In the genomic region with DNA sequence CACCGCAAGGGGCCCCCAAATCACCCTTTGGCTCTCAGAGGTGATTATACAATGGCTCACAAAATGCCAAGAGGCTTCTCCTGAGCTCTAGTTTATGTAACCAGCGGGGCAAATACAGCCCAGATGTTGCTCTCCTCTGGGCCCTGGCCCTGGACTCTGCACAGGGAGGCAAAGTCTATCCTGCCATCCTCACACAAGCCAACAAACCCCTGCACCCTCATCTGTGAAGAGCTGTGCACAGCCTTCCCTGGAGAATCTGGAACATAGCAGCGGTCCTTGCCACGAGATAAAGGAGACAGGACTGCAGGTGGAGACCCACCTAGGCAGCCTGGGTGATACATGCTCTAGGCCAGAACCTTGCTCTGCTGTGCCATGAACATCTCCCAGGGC, we compare ENCODE assay signal across 8 mouse cellular contexts. TPM values are rescaled to one million over a fixed set of nuclear protein-coding genes. Genes with fewer than 3 reads are reported as not detected.
A peak's percentile ranks its signal among the peaks of the same experiment; 100 is the strongest.
DNase-seq lines count a peak whose midpoint lies in the region; ATAC-seq and TF ChIP-seq lines count a peak whose summit lies in the region.

No protein-coding gene starts in this region.

- H3K27me3 ChIP-seq in forebrain, embryonic 12.5 days: 0 out of 2 replicates have a peak, but pooled peaks cover 10% of the 10 kb centered on the region
- no peaks in the 10 kb centered on the region for H3K27me3 ChIP-seq in forebrain, embryonic 16.5 days (replicated peaks; ENCODE audit: control insufficient read depth, insufficient read depth, low read length)
- no peaks in the 10 kb centered on the region for H3K27me3 ChIP-seq in embryonic facial prominence, embryonic 14.5 days (replicated peaks; ENCODE audit: control insufficient read depth, insufficient read depth, low read length)
- H3K27me3 ChIP-seq in kidney, embryonic 14.5 days (ENCODE audit: control insufficient read depth, insufficient read depth, low read length): no peaks in the 10 kb centered on the region
- H3K27me3 ChIP-seq in liver, embryonic 13.5 days: peaks cover 34% of the 10 kb centered on the region
- H3K27me3 ChIP-seq in cerebellum, adult 2 months (ENCODE audit: control insufficient read depth, insufficient read depth, low read length): no peaks in the 10 kb centered on the region

- peak overlapping the region; percentile 43; the same call in 1 of the 2 replicates for H3K27ac ChIP-seq in forebrain, embryonic 12.5 days
- no peak overlapping the region for H3K27ac ChIP-seq in forebrain, embryonic 16.5 days (ENCODE audit: low read length)
- H3K27ac ChIP-seq in embryonic facial prominence, embryonic 14.5 days (replicated peaks; ENCODE audit: low read depth, low read length): peak overlapping the region; percentile 74
- no peak overlapping the region for H3K27ac ChIP-seq in kidney, embryonic 14.5 days (ENCODE audit: low read depth, low read length)
- H3K27ac ChIP-seq in liver, embryonic 13.5 days: no peak overlapping the region
- H3K27ac ChIP-seq in cerebellum, adult 2 months (ENCODE audit: insufficient read depth, low read length): no peak overlapping the region

- peak overlapping the region; percentile 11; the same call in 1 of the 2 replicates for H3K4me2 ChIP-seq in forebrain, embryonic 12.5 days
- no peak overlapping the region for H3K4me2 ChIP-seq in forebrain, embryonic 16.5 days (ENCODE audit: low read length)
- 0 out of 2 replicates have a peak overlapping the region, but pooled peaks have one; percentile 5 for H3K4me2 ChIP-seq in embryonic facial prominence, embryonic 14.5 days (ENCODE audit: low read depth, low read length)
- no peak overlapping the region for H3K4me2 ChIP-seq in kidney, embryonic 14.5 days (replicated peaks; ENCODE audit: low read depth, low read length)
- H3K4me2 ChIP-seq in liver, embryonic 13.5 days: no peak overlapping the region

- H3K4me1 ChIP-seq in forebrain, embryonic 12.5 days: peaks cover 62% of the 10 kb centered on the region
- H3K4me1 ChIP-seq in forebrain, embryonic 16.5 days (replicated peaks; ENCODE audit: control insufficient read depth, insufficient read depth, low read length): peaks cover 41% of the 10 kb centered on the region
- H3K4me1 ChIP-seq in embryonic facial prominence, embryonic 14.5 days (ENCODE audit: control insufficient read depth, insufficient read depth, low read length): peaks cover 48% of the 10 kb centered on the region
- peaks cover 41% of the 10 kb centered on the region for H3K4me1 ChIP-seq in kidney, embryonic 14.5 days (ENCODE audit: control insufficient read depth, insufficient read depth, low read length)
- peaks cover 26% of the 10 kb centered on the region for H3K4me1 ChIP-seq in liver, embryonic 13.5 days (replicated peaks)
- H3K4me1 ChIP-seq in cerebellum, adult 2 months (ENCODE audit: control insufficient read depth, insufficient read depth, low read length): no peaks in the 10 kb centered on the region

- H3K9ac ChIP-seq in forebrain, embryonic 12.5 days: peak overlapping the region; percentile 34; the same call in 1 of the 2 replicates
- H3K9ac ChIP-seq in forebrain, embryonic 16.5 days (replicated peaks; ENCODE audit: low read depth, low read length): no peak overlapping the region
- no peak overlapping the region for H3K9ac ChIP-seq in embryonic facial prominence, embryonic 14.5 days (ENCODE audit: low read depth, low read length)
- H3K9ac ChIP-seq in kidney, embryonic 14.5 days (ENCODE audit: low read depth, low read length): no peak overlapping the region
- H3K9ac ChIP-seq in liver, embryonic 13.5 days: no peak overlapping the region

- no peak for TF ChIP-seq POLR2A in cerebellum, adult 2 months (IDR thresholded peaks at IDR 0.05; ENCODE audit: borderline replicate concordance, insufficient read depth, low read length)

- 34% methylated on average over 4 of the region's 4 CpGs for WGBS in forebrain, embryonic 12.5 days
- 32% methylated on average over 4 of the region's 4 CpGs for WGBS in forebrain, embryonic 16.5 days
- WGBS in embryonic facial prominence, embryonic 14.5 days: 45% methylated on average over 4 of the region's 4 CpGs
- WGBS in kidney, embryonic 14.5 days: 39% methylated on average over 4 of the region's 4 CpGs
- 53% methylated on average over 4 of the region's 4 CpGs for WGBS in liver, embryonic 13.5 days (ENCODE audit: insufficient replicate concordance)
- WGBS in cerebellum, adult 2 months: 85% methylated on average over 4 of the region's 4 CpGs

- H3K36me3 ChIP-seq in forebrain, embryonic 12.5 days (replicated peaks): peaks cover 26% of the 10 kb centered on the region
- peaks cover 12% of the 10 kb centered on the region; the same call in 1 of the 2 replicates for H3K36me3 ChIP-seq in forebrain, embryonic 16.5 days (ENCODE audit: control insufficient read depth, insufficient read depth)
- peaks cover 25% of the 10 kb centered on the region for H3K36me3 ChIP-seq in embryonic facial prominence, embryonic 14.5 days (ENCODE audit: control insufficient read depth, insufficient read depth, low read length)
- H3K36me3 ChIP-seq in kidney, embryonic 14.5 days (ENCODE audit: control insufficient read depth, insufficient read depth, low read length): peaks cover 21% of the 10 kb centered on the region
- peaks cover 10% of the 10 kb centered on the region for H3K36me3 ChIP-seq in liver, embryonic 13.5 days

- no peak for DNase-seq in embryonic facial prominence, embryonic 14.5 days (ENCODE audit: low spot score)
- DNase-seq in liver, embryonic 13.5 days: no peak
- no peak for DNase-seq in cerebellum, adult 2 months
- no peak for DNase-seq in right cerebral cortex, adult 18-20 months
- DNase-seq in urinary bladder, postnatal 36 days (ENCODE audit: low spot score in 2 of 2): no peak

- no peak for TF ChIP-seq CTCF in cerebellum, adult 2 months (IDR thresholded peaks at IDR 0.05; ENCODE audit: borderline replicate concordance, insufficient read depth, low read depth, low read length)

- no peak overlapping the region for H3K4me3 ChIP-seq in forebrain, embryonic 12.5 days (replicated peaks)
- H3K4me3 ChIP-seq in forebrain, embryonic 16.5 days (replicated peaks; ENCODE audit: low read length): no peak overlapping the region
- no peak overlapping the region for H3K4me3 ChIP-seq in embryonic facial prominence, embryonic 14.5 days (ENCODE audit: low read depth, low read length)
- no peak overlapping the region for H3K4me3 ChIP-seq in kidney, embryonic 14.5 days (ENCODE audit: low read length)
- H3K4me3 ChIP-seq in liver, embryonic 13.5 days (replicated peaks): no peak overlapping the region
- H3K4me3 ChIP-seq in cerebellum, adult 2 months (replicated peaks; ENCODE audit: insufficient read depth, low read depth, low read length): no peak overlapping the region

- no peak for ATAC-seq in forebrain, embryonic 12.5 days (ENCODE audit: low FRiP score)
- ATAC-seq in forebrain, embryonic 16.5 days: no peak
- no peak for ATAC-seq in embryonic facial prominence, embryonic 14.5 days (ENCODE audit: low read depth)
- peak; percentile 3; the same call in 1 of the 2 replicates for ATAC-seq in kidney, embryonic 14.5 days (ENCODE audit: low FRiP score, low TSS enrichment)
- ATAC-seq in liver, embryonic 13.5 days (ENCODE audit: low read depth): peak; percentile 53

- no peaks in the 10 kb centered on the region for H3K9me3 ChIP-seq in forebrain, embryonic 12.5 days
- no peaks in the 10 kb centered on the region for H3K9me3 ChIP-seq in forebrain, embryonic 16.5 days (ENCODE audit: control insufficient read depth, low read length)
- H3K9me3 ChIP-seq in embryonic facial prominence, embryonic 14.5 days (ENCODE audit: control insufficient read depth, low read length): no peaks in the 10 kb centered on the region
- H3K9me3 ChIP-seq in kidney, embryonic 14.5 days (ENCODE audit: control insufficient read depth, low read length): no peaks in the 10 kb centered on the region
- H3K9me3 ChIP-seq in liver, embryonic 13.5 days (replicated peaks): no peaks in the 10 kb centered on the region

RNA-seq across cellular contexts. Expression of a gene that starts 6.2 kb away (rescaled TPM):
- polyA plus RNA-seq in forebrain, embryonic 12.5 days (2016; fragmentation: Nextera tagmentation; extraction: Ambion mirVana): 6.5 and 7.7 TPM in 2 replicates
- polyA plus RNA-seq in forebrain, embryonic 16.5 days (2015; fragmentation: Nextera tagmentation; extraction: Ambion mirVana): 7.9 and 8.0 TPM in 2 replicates
- polyA plus RNA-seq in embryonic facial prominence, embryonic 14.5 days (2014; fragmentation: Nextera tagmentation; extraction: Ambion mirVana): 23.6 and 24.7 TPM in 2 replicates
- polyA plus RNA-seq in kidney, embryonic 14.5 days (2014; fragmentation: Nextera tagmentation; extraction: Ambion mirVana): 12.6 and 12.7 TPM in 2 replicates
- 1.1 and 1.8 TPM in 2 replicates for polyA plus RNA-seq in liver, embryonic 13.5 days (2015; fragmentation: Nextera tagmentation; extraction: Ambion mirVana)
- 1.7 and 1.9 TPM in 2 replicates for polyA plus RNA-seq in cerebellum, adult 2 months (2012; rRNA removed)

RNA-seq across cellular contexts. Expression of a gene that starts 33.9 kb away (rescaled TPM):
- 10.6 and 11.7 TPM in 2 replicates for polyA plus RNA-seq in forebrain, embryonic 12.5 days (2016; fragmentation: Nextera tagmentation; extraction: Ambion mirVana)
- polyA plus RNA-seq in forebrain, embryonic 16.5 days (2015; fragmentation: Nextera tagmentation; extraction: Ambion mirVana): 8.5 and 9.1 TPM in 2 replicates
- 31.8 and 34.3 TPM in 2 replicates for polyA plus RNA-seq in embryonic facial prominence, embryonic 14.5 days (2014; fragmentation: Nextera tagmentation; extraction: Ambion mirVana)
- 25.6 and 27.4 TPM in 2 replicates for polyA plus RNA-seq in kidney, embryonic 14.5 days (2014; fragmentation: Nextera tagmentation; extraction: Ambion mirVana)
- 24.4 and 28.9 TPM in 2 replicates for polyA plus RNA-seq in liver, embryonic 13.5 days (2015; fragmentation: Nextera tagmentation; extraction: Ambion mirVana)
- 11.5 and 11.8 TPM in 2 replicates for polyA plus RNA-seq in cerebellum, adult 2 months (2012; rRNA removed)

Comparison
In these comparisons a context has a peak if more than half of its experiments do, and no peak if none do; other contexts are left out.
1. H3K27ac ChIP-seq: peak in forebrain, embryonic 12.5 days (single experiment) and embryonic facial prominence, embryonic 14.5 days (single experiment); none in forebrain, embryonic 16.5 days (single experiment), kidney, embryonic 14.5 days (single experiment), liver, embryonic 13.5 days (single experiment) and cerebellum, adult 2 months (single experiment).
2. H3K4me2 ChIP-seq: peak in forebrain, embryonic 12.5 days (single experiment) and embryonic facial prominence, embryonic 14.5 days (single experiment); none in forebrain, embryonic 16.5 days (single experiment), kidney, embryonic 14.5 days (single experiment) and liver, embryonic 13.5 days (single experiment).
3. ATAC-seq: peak in kidney, embryonic 14.5 days (single experiment) and liver, embryonic 13.5 days (single experiment); none in forebrain, embryonic 12.5 days (single experiment), forebrain, embryonic 16.5 days (single experiment) and embryonic facial prominence, embryonic 14.5 days (single experiment).